Mouse (Mus musculus) kidney, adult 2 months (tissue): Measurements from ENCODE around the gene Gemin5.

Experiments
- CTCF ChIP-seq: fragments of 200-500 bp; conservative IDR thresholded peaks from 2 replicates; pipeline ENCODE4 v1.5.1; 2011; ENCODE audit warnings: low read depth, mild to moderate bottlenecking, control low read depth, low read length, moderate library complexity, mixed read lengths; ENCODE audit not compliant: insufficient read depth, insufficient read length
- POLR2A ChIP-seq: fragments of 200-500 bp; IDR thresholded peaks from one replicate; pipeline ENCODE4 v1.6.1; 2011; ENCODE audit warnings: low read depth, low read length, control low read depth

DNA sequence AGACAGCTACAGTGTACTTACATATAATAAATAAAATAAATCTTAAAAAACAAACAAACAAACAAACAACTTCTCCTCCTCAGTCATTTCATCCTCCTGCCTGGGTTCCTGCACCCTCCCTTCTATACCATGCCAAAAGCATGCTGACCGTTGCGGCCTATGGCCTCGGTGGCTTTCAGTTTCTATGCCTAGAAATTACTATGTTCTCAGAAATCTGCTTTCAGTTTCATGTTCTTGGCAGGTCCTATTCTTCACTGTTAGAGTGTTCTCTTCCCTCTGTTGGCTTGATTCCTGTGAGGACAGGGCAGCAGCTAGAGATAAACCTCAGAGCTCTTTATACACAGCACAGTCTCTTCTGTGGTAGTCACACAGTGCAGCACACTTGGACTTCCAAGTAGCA lies 15.2 kb upstream of the Gemin5 start:
- TF ChIP-seq CTCF: no peak
- TF ChIP-seq POLR2A: no peak
